Mouse (Mus musculus) mesoderm, embryonic 11.5 days (tissue): Measurements from ENCODE around the gene Gm20388.
A peak's percentile ranks its signal among the peaks of the same experiment; 100 is the strongest.

ENCODE experiments used
- DNase-seq: peaks from one replicate; pipeline ENCODE4 v3.0.0-alpha.2; 2012; ENCODE audit warnings: low read depth, low spot score

The Gm20388 gene

GRCm38 (mm10) chr8:122739102-122739725 lies 2828.6 kb downstream of the Gm20388 start:
- DNase-seq = peak; percentile 48

GRCm38 (mm10) chr8:122742471-122742870 lies 2831.8 kb downstream of the Gm20388 start:
- DNase-seq = no peak

GRCm38 (mm10) chr8:122745022-122745749 lies 2834.5 kb downstream of the Gm20388 start:
- peak; percentile 30 for DNase-seq

GRCm38 (mm10) chr8:122745750-122746275 lies 2835.2 kb downstream of the Gm20388 start:
- DNase-seq = peak; percentile 54

GRCm38 (mm10) chr8:122746439-122746838 lies 2835.8 kb downstream of the Gm20388 start:
- DNase-seq = no peak

GRCm38 (mm10) chr8:122747825-122748224 lies 2837.2 kb downstream of the Gm20388 start:
- DNase-seq = no peak

GRCm38 (mm10) chr8:122749333-122749958 lies 2838.8 kb downstream of the Gm20388 start:
- no peak for DNase-seq

GRCm38 (mm10) chr8:122751342-122751741 lies 2840.7 kb downstream of the Gm20388 start:
- DNase-seq = no peak

- no peak for DNase-seq
Observed at GRCm38 (mm10) chr8:122752111-122752721, 2841.6 kb downstream of the Gm20388 start.

GRCm38 (mm10) chr8:122758597-122758996 lies 2848.0 kb downstream of the Gm20388 start:
- DNase-seq = no peak

- no peak for DNase-seq
Observed at GRCm38 (mm10) chr8:122760116-122760515, 2849.5 kb downstream of the Gm20388 start.

- DNase-seq = no peak
Observed at GRCm38 (mm10) chr8:122761109-122761508, 2850.5 kb downstream of the Gm20388 start.

GRCm38 (mm10) chr8:122762731-122763266 lies 2852.2 kb downstream of the Gm20388 start:
- no peak for DNase-seq

- DNase-seq = no peak
Observed at GRCm38 (mm10) chr8:122763267-122763738, 2852.7 kb downstream of the Gm20388 start.

GRCm38 (mm10) chr8:122764790-122765474 lies 2854.3 kb downstream of the Gm20388 start:
- DNase-seq = no peak

- no peak for DNase-seq
Observed at GRCm38 (mm10) chr8:122766189-122766588, 2855.5 kb downstream of the Gm20388 start.

- DNase-seq = no peak
Observed at GRCm38 (mm10) chr8:122766647-122767200, 2856.1 kb downstream of the Gm20388 start.

- DNase-seq = no peak
Observed at GRCm38 (mm10) chr8:122767229-122767628, 2856.6 kb downstream of the Gm20388 start.

- DNase-seq = no peak
Observed at GRCm38 (mm10) chr8:122769251-122770058, 2858.8 kb downstream of the Gm20388 start.
